In genomic region chr5:121766038-121766773, GRCm38 (mm10) we compare ENCODE assay signal across 9 mouse cellular contexts. TPM values are rescaled to one million over a fixed set of nuclear protein-coding genes. Genes with fewer than 3 reads are reported as not detected.
DNase-seq lines count a peak whose midpoint lies in the region; ATAC-seq and TF ChIP-seq lines count a peak whose summit lies in the region.
"Had no signal": no experiment of that assay in that cellular context is flagged by ENCODE, and none has a peak within 500 bp of the region (broad histone marks: within the 10 kb centered on the region; RNA-seq: fewer than 3 reads in every experiment).

No protein-coding gene starts in this region.

- H3K4me3 ChIP-seq in liver, postnatal 0 days (ENCODE audit: low read depth, low read length) = no peak overlapping the region
- no peak overlapping the region for H3K4me3 ChIP-seq in liver, embryonic 12.5 days
- H3K4me3 ChIP-seq in CH12.LX (replicated peaks in 1 of 3; ENCODE audit: low read depth in 2 of 3, low read length in 2 of 3, poor library complexity in 1 of 3) = no peak overlapping the region
- H3K4me3 ChIP-seq: heart, embryonic 12.5 days had no signal

- dilution Hi-C loops in CH12.LX (cut with MboI; ENCODE audit: extremely low pct_ligation_motif_present, extremely low pct_unique_long_range_greater_than_20kb, low sequenced_read_pairs) = no loop called here

- peaks cover 12% of the 10 kb centered on the region; the same call in 1 of the 2 replicates for H3K36me3 ChIP-seq in liver, postnatal 0 days (replicated peaks; ENCODE audit: insufficient read depth, low read length)
- peaks cover 47% of the 10 kb centered on the region for H3K36me3 ChIP-seq in liver, embryonic 12.5 days
- H3K36me3 ChIP-seq in CH12.LX (replicated peaks in 1 of 2; ENCODE audit: control insufficient read depth in 1 of 2, insufficient read depth in 1 of 2, low read length in 1 of 2) = peaks cover 0 to 58% of the 10 kb centered on the region in 2 experiments

- H3K4me2 ChIP-seq in liver, postnatal 0 days (ENCODE audit: low read depth, low read length) = no peak overlapping the region
- H3K4me2 ChIP-seq in liver, embryonic 12.5 days = no peak overlapping the region
- no peak overlapping the region for H3K4me2 ChIP-seq in CH12.LX (ENCODE audit: insufficient read depth, low read depth, poor library complexity, severe bottlenecking)
- H3K4me2 ChIP-seq: heart, embryonic 12.5 days had no signal

- no peaks in the 10 kb centered on the region for H3K27me3 ChIP-seq in liver, postnatal 0 days (ENCODE audit: insufficient read depth, low read length)
- H3K27me3 ChIP-seq in liver, embryonic 12.5 days (replicated peaks) = no peaks in the 10 kb centered on the region
- H3K27me3 ChIP-seq in CH12.LX (replicated peaks) (no peaks in the 10 kb centered on the region), Patski (no peaks in the 10 kb centered on the region)
- H3K27me3 ChIP-seq: heart, embryonic 12.5 days had no signal

- CTCF ChIA-PET in Patski (lab: Charles Lee) = interaction anchor here (1.1 to 4.4 kb wide), 5 partner anchors 11 to 36 kb away, joined by 3 to 28 read pairs (median 4); no protein-coding TSS in a partner anchor

- POLR2A ChIA-PET in Patski (lab: Charles Lee) = interaction anchor here (2.2 kb wide), 1 partner anchor 10 kb away, joined by 4 read pairs; no protein-coding TSS in a partner anchor

- TF ChIP-seq POLR2A in CH12.LX (IDR thresholded peaks at IDR 0.05; ENCODE audit: low read depth, low read length) = no peak

- TF ChIP-seq CTCF in liver, postnatal 0 days (IDR thresholded peaks at IDR 0.05; ENCODE audit: low read depth) = peak; percentile 44
- TF ChIP-seq CTCF in CH12.LX (conservative IDR thresholded peaks at IDR 0.05 in 1 of 2, IDR thresholded peaks at IDR 0.05 in 1 of 2; ENCODE audit: low read depth in 2 of 2, low read length in 2 of 2) (peak in 1 of 2 experiments; percentile 38; a peak in 2 of 4 replicates), Patski (IDR thresholded peaks at IDR 0.05) (peak; percentile 55)

- intact Hi-C loops in heart, postnatal 36 days (cut with DNase I) = no loop called here
- intact Hi-C loops in left cerebral cortex, postnatal 4 days (cut with DNase I) = no loop called here

- in situ Hi-C loops in CH12.LX (cut with MboI; ENCODE audit: low pct_ligation_motif_present, low pct_unique_long_range_greater_than_20kb, low sequenced_read_pairs) = no loop called here
- in situ Hi-C loops in Patski (cut with MboI; ENCODE audit: low pct_unique_long_range_greater_than_20kb) = no loop called here

- no peaks in the 10 kb centered on the region for H3K4me1 ChIP-seq in liver, postnatal 0 days (ENCODE audit: insufficient read depth)
- peaks cover 27% of the 10 kb centered on the region for H3K4me1 ChIP-seq in liver, embryonic 12.5 days
- peaks cover 0 to 24% of the 10 kb centered on the region in 2 experiments; a peak in 2 of 4 replicates for H3K4me1 ChIP-seq in CH12.LX (ENCODE audit: control insufficient read depth in 1 of 2, insufficient read depth in 2 of 2)

- H3K79me2 ChIP-seq in CH12.LX (replicated peaks; ENCODE audit: control insufficient read depth, extremely low read depth, insufficient read depth, poor library complexity, severe bottlenecking) = no peaks in the 10 kb centered on the region; the same call in 1 of the 2 replicates

- no peak overlapping the region for H3K9ac ChIP-seq in liver, postnatal 0 days (replicated peaks)
- no peak overlapping the region for H3K9ac ChIP-seq in liver, embryonic 12.5 days
- no peak overlapping the region for H3K9ac ChIP-seq in CH12.LX (ENCODE audit: insufficient read depth, low read depth)
- H3K9ac ChIP-seq: heart, embryonic 12.5 days had no signal

- no peak overlapping the region for H3K27ac ChIP-seq in liver, postnatal 0 days (ENCODE audit: low read depth)
- no peak overlapping the region for H3K27ac ChIP-seq in liver, embryonic 12.5 days
- no peak overlapping the region for H3K27ac ChIP-seq in CH12.LX (ENCODE audit: insufficient read depth, low read depth)

- TF ChIP-seq EP300 in liver, postnatal 0 days (IDR thresholded peaks at IDR 0.05; ENCODE audit: low read depth) = no peak
- no peak for TF ChIP-seq EP300 in CH12.LX (IDR thresholded peaks at IDR 0.05; ENCODE audit: low read length)

- ATAC-seq in liver, postnatal 0 days = no peak
- no peak for ATAC-seq in liver, embryonic 12.5 days
- ATAC-seq in Patski = no peak

- no peak for DNase-seq in liver, postnatal 0 days
- DNase-seq in CH12.LX (ENCODE audit: extremely low read depth) (peak; percentile 9), Patski (ENCODE audit: low read depth, low spot score) (no peak)
- peak; percentile 26 to 34 for DNase-seq in thymus, postnatal 10 days (ENCODE audit: low spot score in 2 of 2)
- DNase-seq in heart, postnatal 36 days = no peak
- no peak for DNase-seq in left cerebral cortex, postnatal 4 days
- DNase-seq: lung, postnatal 36 days had no signal

- 85% methylated on average over 4 of the region's 4 CpGs for WGBS in liver, postnatal 0 days (ENCODE audit: insufficient replicate concordance)
- WGBS in liver, embryonic 12.5 days (ENCODE audit: insufficient replicate concordance) = 93% methylated on average over 4 of the region's 4 CpGs

- H3K9me3 ChIP-seq in liver, postnatal 0 days (ENCODE audit: low read length) = no peaks in the 10 kb centered on the region
- H3K9me3 ChIP-seq in liver, embryonic 12.5 days (replicated peaks) = no peaks in the 10 kb centered on the region
- no peaks in the 10 kb centered on the region for H3K9me3 ChIP-seq in CH12.LX (replicated peaks; ENCODE audit: low read length)
- H3K9me3 ChIP-seq: heart, embryonic 12.5 days had no signal

- TF ChIP-seq RAD21 in CH12.LX (IDR thresholded peaks at IDR 0.05; ENCODE audit: low read depth, low read length) = no peak; the same call in 1 of the 2 replicates

TF ChIP-seq in CH12.LX, 34 proteins besides CTCF, POLR2A, EP300 and RAD21:
- TF ChIP-seq ZC3H11A (IDR thresholded peaks at IDR 0.05; ENCODE audit: low read depth, low read length) (no peak), ZMIZ1 (IDR thresholded peaks at IDR 0.05; ENCODE audit: low read depth, low read length) (no peak), BHLHE40 (IDR thresholded peaks at IDR 0.05; ENCODE audit: low read depth, low read length) (no peak), E2F4 (IDR thresholded peaks at IDR 0.05; ENCODE audit: insufficient replicate concordance, low read depth, low read length) (no peak), MAZ (IDR thresholded peaks at IDR 0.05; ENCODE audit: low read depth, low read length) (no peak), MAX (IDR thresholded peaks at IDR 0.05; ENCODE audit: low read length) (no peak), CHD2 (IDR thresholded peaks at IDR 0.05; ENCODE audit: low read length) (no peak)

RNA-seq across cellular contexts. Expression of gene Atxn2, which starts 55.1 kb away (rescaled TPM):
- polyA plus RNA-seq in liver, postnatal 0 days (2015; fragmentation: Nextera tagmentation; extraction: Ambion mirVana) = 31.6 and 42.8 TPM in 2 replicates
- polyA plus RNA-seq in liver, embryonic 12.5 days (2016; fragmentation: Nextera tagmentation; extraction: Ambion mirVana) = 40.5 and 40.8 TPM in 2 replicates
- total RNA-seq in CH12.LX (2012; rRNA removed) (8.3 and 8.5 TPM in 2 replicates), CH12.LX (2014; rRNA removed) (5.9 and 7.7 TPM in 2 replicates)
- polyA plus RNA-seq in CH12.LX (2012; ENCODE audit: insufficient read length, low read depth) (40.5 and 58.4 TPM in 2 replicates), Patski (2021) (209 TPM)
- total RNA-seq in heart, postnatal 36 days (2021) = 100 to 1,000 TPM; 138 to 149 TPM
- total RNA-seq in left cerebral cortex, postnatal 4 days (2021) = 100 to 1,000 TPM; 250 to 271 TPM

Comparison
In these comparisons a context has a peak if more than half of its experiments do, and no peak if none do; other contexts are left out.
1. DNase-seq: peak in CH12.LX (single experiment) and thymus, postnatal 10 days (2 of 2); none in liver, postnatal 0 days (single experiment), Patski (single experiment), heart, postnatal 36 days (0 of 2) and left cerebral cortex, postnatal 4 days (single experiment).